Mouse (Mus musculus): ENCODE data around the gene Plaur.

Gene Plaur

DNA sequence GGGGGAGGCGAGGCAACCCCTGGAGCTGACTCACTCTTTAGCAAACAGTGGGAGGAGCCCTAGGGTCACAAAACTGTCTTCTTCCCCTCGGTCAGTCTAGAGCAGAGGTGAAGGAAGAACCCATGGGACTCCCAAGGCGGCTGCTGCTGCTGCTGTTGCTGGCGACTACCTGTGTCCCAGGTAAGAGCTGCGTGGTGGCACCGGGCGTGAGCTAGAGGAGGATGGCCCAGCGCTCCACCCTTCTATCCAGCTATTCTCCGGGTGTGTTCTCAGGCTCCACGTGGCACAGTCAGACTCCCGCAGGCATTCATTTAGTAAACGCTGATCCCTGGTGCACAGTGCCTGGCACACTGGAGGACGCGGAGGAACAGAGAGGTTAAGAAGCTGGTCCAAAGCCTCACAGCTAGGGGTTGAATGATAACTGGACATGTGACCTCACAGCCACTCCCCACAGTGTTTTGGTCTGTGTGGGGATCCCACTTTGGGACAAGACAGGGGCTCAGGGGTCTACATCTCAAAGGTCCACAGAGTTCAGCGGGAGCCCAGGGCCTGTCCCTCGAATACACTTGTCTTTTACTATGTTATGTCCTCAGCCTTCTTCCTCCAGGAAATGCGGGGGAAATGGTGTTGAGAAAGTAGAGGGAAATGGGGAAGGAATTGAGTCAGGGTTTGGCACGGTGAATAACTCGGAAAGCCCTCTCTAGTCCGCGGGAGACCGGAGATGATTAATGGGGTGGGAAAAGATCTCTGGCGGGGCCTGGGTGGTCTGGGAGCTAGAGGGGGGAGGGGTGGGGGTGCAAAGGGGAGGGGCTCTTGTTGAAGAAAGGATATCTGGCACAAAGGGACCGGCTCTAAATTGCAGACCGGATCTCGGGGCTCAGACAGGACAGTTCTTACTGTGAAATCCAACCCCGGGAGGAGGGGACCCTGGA, at the start of gene Plaur:
Plaur (plus strand) TSS at position 97 of the 932 bp plus-strand sequence.
- DNase-seq: no peak

DNA sequence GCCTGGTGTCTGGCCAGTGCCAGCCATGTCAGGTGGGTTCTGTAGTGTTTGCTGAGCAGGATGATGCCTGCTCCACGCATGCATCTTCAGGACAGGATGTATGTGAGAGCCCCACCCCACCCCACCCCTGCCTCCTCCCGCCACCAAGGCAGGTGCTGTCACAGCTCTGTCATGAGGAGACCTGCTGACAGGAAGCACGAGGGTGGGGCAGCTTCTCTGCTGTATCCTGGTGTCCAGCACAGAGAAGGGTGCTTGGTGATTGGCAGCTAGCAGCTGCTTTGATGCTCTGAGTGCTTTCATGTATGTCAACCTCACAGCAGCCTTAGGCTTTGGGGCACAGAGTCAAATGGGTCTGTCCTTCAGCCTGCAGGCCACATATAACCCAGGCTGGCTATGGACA, 48.7 kb upstream of the Plaur start:
- peak; percentile 52 to 74 for DNase-seq

DNA sequence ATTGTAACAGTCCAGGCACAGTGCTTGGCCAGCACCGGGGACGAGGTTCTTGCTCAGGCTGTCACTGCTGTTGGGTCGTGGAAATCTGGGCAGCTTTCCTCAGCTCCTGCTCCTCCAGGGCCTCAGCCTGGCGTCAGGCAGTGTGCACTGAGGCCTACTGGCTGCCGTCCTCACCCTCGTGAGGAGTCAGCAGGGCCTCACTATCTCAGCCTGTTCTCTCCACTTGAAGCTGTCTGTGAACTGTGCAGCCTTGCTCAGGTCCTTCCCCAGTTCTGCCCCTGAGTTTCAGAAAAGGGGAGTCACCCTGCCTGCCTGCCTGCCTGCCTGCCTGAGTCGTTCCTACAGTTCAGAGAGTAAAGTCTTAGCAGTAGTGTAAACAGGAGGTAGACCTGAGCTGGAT, 47.0 kb upstream of the Plaur start:
- no peak for DNase-seq

DNA sequence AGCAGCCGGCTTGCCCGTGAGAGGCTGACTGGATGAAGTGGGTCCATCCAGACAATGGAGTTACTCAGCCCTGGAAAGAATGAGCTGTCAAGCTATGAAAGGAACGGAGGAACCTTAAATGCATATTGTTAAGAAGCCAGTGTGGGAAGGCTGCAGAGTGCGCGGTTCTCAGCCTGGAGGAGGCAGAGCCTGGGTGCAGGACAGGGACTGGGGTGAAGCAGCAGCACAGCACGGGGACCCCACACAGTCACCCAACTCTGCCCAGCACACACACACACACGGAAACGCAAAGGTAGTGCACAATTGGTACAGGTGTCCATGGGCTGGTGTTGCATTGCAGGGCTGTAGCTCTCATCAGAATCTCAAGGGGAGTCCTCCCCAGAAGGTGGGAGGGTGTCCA, 42.7 kb upstream of the Plaur start:
- no peak for DNase-seq

DNA sequence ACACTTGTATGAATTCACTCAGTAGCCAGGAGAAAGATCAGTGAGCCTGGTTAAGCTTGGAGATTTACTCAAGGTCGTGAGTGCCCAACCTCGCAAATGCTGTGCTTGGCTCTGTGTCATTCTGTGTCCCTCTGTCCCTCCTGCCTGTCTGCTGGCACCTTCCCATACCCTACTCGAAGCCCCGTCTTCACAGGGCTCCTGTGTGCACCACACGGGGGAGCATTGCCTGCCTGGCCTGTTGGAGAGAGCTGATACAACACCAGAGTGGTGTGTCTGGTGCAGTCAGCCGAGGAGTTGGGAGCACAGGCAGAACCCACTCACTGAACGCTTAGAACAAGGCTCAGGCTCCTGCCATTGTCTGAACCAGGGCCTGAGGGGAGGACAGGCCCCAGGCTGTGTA, 40.6 kb upstream of the Plaur start:
- no peak for DNase-seq

DNA sequence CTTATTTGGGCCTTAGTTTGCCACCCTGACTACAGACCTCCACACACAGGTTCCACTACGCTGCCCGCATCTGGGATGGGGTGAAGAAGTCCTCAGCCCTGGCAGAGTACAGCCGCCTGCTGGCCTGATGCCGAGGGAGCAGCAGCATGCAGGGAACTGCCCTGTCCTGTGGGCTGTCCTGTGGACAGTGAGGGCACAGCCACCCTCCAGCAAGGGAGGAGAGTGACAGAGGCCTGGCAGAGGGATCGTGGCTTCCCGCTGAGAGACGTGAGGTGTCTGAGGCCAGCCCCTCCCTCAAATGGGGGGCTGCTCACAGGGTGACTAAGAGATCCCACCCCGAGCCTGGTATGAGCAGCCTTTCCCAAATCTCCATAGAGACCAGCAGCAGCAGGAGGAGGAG, 40.0 kb upstream of the Plaur start:
- no peak for DNase-seq

DNA sequence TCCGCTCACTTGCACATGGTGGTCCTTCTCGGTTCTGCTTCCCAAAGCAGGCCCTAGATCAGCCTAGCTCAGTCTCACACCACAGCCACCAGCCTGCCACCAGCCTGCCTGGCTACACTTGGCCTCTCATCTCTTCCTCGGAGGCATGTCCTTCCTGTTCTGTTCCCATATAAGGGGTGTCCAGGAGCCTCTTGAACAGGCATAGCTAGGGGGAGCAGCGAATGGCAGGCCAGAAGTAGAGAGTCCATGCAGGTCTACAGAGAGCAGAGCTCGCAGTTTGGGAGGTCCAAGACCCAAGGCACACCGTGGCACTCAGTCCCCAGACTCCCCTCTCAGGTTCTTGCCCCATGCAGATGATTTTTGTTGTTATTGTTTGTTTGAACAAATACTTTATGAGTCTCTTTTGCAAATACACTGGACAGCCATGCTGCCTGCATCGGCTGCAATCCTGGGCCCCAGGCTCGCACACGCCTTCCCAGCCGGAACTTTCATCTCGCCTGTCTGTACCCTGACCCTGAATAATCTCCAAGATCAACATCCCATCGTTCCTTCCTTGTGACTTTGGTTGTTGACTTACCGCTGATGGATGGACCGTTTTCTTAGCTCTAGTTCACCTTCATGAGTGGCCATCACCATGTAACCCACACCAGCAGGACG, 39.0 kb upstream of the Plaur start:
- no peak for DNase-seq

DNA sequence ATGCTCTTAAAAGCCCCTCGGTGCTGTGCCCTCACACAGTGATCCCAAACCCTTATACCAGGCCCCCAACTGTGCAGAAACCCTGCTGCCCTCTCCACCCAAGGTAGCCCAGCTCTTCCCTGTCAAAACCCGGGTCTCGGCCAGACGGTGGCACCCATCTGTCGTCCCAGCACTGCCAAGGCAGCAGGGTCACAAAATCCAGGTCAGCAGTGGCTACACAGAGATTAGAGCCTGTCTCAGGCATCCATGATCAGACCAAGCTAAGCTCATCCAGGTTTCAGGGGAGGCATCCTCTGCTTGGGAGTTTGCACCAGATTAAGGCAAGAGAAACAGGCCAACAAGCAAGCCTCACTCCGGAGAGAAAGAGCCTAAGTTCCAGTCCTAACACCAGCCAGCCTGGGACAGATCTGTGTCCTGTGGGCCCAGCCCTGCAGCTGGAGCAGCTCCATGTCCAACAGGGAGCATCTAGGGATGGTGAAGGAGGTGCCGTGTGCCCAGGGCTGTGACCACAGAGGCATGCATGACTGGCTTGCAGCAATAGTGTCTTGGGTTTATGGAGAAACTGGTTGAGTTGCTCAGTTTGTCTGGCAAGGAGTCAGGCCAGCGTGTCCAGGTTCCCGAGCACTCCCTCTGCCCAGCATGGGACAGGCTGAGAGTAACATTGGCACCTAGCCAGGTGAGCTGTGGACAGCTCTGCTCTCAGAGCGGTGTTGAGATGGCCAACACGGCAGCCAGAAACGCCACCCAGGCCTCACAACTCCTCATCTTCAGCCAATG, 38.1 kb upstream of the Plaur start:
- DNase-seq: no peak

DNA sequence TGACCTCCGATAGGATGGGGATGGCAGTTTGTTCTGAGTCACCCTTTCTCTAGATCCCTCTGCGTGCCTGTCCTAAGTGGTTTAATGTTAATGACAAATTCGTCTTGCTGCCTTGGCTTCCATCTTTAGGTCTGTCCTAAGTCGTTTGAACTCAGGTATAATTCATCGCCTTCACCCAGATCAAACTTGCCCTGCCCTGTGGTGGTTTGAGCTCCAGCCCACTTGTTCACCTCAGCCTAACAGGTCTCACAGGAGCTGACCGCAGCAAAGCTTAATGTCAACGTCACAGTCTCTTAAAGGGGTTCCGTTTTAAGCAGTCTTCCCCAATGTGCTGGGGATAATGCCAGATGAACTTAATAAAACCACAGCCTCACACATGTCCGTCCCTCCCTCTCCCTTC, 36.4 kb upstream of the Plaur start:
- DNase-seq: no peak

DNA sequence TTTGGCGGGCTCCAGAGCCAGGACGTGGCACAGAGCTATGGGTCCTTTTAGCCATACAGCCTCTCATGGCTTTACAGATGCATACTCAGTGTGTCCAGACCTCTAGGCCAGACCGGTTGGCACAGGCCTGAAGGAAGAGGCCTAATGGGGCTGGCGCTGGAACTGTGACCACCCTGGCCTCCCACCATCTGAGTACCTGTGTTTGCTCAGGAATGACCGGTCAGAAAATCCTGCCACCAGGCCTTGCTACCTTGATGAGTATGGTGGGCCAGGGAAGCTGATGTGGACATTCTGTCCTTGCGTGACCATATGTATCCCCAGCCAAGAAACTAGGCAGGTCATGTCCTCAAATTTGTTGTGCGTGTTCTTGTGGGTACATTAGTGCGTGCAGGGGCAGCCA, 35.1 kb upstream of the Plaur start:
- no peak for DNase-seq

DNA sequence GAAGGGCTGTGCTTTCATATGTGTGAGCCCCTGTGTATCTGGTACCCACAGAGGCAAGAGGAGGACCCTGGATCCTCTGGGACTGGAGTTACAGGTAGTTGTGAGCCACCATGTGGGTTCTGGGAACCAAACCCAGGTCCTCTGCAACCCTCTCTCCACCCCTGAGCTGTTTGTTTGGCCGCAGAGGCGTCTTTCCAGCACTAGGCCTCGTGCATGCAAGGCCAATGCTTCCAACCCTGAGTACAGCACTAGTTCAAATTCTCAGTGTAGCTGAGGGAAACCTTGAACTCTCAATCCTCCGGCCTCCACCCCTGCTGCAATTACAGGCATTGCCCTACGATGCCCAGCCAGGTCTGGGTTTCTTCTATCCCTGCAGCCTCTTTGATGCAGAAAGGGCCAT, 33.6 kb upstream of the Plaur start:
- DNase-seq: no peak

DNA sequence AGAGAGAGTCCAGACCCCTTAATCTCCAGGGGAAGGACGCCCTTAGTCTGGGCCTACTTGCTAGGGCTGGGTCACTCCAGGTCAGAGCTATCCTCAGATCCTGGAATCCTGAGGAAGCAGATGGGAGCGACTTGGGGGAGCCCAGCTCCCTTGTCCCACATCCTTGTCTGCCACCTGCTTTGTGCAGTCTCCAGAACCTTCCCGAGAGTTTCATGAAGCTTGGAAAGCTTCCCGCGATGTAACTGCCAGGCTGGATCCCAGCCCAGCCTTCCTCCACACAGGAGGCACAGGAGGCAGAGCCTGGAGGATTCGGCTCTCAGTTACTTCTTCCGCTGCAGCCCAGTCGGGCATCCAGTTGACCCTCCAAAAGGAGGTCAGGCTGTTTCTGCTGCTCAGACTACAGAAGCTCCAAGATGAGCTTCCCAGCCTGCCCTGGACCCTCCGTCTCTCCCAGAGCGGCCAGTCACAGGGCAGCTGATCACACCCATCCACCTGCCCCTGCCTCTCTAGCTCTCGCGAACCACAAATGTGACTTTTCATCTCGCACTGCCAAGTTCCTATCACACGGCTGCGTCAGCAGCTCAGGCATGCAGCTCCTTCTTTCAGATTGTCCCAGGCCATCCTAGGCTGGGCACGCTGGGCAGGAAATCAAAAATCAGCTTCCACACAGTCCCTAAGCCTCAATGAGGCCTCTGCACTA, 32.7 kb upstream of the Plaur start:
- DNase-seq: no peak

DNA sequence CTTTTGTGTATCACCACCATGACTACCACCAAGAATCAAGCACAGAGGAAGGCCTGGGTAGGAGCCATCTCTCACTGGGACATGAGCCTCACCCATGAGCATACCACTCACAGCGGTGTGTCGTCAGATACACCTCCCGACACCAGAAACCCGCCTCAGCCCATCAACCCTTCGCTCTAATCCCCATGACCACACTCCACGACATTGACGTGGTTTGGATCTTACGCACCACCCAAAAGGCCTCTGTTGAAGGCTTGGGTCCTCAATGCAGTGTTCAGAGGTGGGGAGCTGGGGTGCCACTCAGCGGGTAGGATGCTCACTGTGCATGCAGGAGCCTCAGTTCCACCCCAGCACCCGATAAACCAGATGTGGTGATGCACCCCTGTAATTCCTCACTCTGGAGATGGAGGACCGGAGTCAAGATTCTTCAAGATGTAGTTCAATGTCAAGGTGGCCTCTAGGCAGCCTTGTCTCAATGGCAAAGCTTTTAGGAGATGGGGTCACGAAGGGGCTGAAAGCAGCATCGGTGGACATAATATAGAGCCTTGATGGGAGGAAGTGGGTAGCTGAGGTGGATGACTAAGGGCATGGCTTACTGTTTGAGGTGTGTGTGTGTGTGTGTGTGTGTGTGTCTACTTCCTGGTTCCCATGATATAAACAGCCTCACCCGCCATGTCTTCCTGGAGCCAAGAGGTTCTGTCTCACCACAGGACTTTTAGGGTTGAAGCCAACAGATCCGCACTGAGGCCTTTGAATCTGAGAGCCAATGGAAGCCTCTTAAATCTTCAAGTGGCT, 31.5 kb upstream of the Plaur start:
- DNase-seq: no peak

DNA sequence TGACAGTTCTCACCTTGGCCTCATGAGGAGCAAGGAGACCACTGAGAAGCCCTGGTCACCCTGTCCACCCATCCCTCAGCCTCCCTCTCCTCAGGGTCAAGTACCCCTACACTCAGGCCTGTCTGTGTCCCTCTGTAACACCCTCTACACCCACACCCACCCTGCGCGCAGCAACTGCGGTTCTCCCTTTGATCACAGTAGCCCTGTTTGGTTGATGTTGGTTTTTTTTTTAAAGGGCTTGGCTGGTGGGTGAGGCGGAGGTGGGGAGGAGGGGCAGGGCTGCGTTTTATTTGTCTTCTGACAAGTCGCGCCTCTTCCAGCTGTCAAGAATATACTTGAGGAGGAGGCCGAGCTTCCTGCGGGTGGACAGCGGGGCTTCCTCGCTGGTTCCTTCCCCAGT, 30.6 kb upstream of the Plaur start:
- no peak for DNase-seq

DNA sequence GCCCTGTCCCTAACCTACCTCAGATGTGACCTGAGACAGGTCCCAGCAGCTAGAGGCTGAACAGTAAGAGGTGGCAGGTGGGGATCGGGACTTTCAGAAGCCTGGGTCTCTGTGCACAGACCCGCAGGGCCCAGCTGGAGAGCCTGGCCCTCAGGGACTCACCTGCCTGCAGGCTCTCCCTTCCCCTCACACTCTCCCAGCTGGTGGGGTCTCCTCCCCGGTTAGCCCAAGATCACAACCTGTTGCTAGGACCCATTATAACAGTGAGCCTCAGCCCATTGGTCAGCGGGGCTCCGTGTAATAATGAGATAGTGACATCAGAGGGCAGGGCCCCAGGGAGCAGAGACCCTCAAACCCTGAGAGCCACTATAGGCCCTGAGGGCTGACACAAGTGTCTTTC, 27.0 kb upstream of the Plaur start:
- no peak for DNase-seq

DNA sequence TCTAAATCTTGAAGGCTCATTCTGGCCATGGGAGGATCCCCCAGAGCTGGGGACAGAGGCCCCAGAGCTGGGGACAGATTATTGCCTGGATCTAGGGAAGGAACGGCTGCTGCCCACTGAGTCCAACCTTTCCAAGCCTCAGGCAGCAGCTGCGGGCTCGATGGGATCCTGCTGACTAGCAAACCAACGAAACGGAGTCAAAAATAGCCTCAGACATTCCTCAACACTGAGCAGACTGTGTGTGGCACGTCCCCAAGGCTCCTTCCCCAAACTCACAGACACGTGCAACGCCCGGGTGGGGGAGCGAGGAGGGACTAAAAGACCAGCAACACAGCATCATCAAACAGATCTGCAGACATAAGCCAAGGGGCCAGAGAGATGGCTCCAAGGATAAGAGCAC, 24.3 kb upstream of the Plaur start:
- DNase-seq: no peak

DNA sequence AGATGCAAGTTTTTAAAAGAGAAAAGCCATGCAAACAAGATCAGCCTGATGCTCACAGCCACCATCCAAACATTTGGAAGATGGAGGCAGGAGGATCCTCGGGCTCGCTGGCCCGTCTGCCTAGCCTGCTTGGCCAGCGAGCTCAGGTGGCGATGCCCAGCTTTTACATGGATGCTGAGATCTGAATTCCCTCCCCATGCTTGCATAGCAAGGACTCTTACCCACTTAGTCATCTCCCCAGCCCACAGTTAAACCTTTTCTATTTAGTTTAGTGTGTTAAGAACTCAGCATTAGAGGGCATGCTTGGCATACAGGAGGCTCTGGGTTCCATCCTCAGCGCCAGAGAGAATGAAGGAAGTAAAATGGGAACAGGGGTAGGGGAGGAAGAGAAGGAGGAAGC, 23.1 kb upstream of the Plaur start:
- DNase-seq: no peak

DNA sequence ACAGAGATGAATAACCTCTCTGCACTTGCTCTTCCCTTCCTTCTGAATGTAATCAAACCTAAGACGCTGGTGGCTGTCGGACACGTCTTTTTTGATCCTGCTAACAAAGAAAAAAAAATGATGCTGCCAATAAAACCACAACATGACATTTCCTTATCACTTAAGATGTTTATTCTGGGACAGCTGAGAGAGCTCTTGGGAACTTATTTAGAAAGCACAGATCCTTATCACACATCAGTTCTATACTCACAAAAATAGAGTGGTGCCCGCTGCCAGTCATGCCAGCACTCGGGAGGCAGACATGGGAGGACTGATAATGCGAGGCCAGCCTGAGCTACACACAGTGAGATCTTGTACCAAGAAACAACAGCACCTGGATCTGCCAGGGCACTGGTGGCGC, 22.4 kb upstream of the Plaur start:
- DNase-seq: no peak

DNA sequence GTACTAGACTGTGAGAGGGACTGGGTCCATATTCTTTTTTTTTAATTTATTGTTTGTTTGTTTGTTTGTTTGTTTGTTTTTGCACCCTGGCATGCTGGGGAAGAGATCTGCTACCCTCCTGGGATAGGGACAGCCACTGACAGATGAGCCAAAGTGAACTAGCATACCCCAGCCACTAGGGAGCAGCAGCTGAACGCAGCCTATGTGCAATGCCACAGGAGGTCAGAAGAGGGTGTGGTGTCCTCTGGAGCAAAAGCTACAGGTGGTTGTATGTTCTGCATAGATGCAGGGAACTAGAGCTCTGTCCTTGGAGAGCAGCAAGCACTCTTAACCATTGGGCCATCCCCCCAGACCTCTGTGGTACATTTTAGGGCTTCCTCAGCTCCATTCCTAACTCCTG, 20.5 kb upstream of the Plaur start:
- peak; percentile 82 to 84 for DNase-seq

DNA sequence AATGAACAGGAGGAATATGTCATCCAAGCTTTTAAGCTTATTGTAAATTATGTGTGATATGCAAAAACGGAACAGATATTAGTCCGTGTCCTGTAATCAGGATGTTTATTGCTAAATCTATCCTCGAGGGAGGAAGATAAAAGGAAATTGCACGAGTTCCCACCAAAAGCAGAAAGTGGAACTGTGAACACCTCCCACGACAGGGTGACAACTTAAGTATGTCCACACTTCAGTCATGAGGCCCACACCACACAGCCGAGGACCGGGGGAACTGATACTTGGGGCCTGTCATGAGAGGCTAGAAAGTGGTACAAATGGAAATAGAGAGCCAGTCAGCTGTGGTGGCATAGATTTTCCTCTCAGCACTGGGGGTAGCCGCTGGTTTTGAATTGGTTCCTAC, 20.0 kb upstream of the Plaur start:
- no peak for DNase-seq

DNA sequence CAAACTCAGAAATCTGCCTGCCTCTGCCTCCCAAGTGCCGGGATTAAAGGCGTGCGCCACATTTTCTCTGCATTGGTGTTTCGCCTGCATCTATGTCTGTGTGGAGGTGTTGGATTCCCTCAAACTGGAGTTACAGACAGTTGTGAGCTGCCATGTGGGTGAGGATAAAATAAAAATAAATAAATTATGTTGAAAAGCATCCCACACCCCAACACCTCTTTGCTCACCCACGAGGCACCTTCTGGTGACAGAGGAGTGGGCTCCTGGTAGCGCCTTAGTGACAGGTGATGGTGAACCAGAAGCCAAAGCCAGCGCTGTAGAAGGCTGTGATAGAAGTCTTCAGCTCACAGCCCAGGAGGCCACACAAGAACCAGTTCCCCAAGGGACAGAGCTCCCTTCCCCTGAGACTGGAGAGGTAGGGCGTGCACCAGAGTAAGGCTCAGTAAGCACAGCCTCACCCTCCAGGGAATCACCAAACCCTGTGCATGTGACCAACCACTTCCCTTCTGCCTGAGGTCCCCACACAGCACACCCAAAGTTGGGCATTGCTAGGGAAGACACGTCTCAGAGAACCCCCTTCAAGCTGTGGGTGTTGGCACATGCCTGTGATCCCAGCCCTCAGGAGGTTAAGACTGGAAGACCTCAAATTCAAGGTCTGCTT, 16.9 kb upstream of the Plaur start:
- no peak for DNase-seq
